Comparison of ENCODE assay signal across 15 mouse cellular contexts in genomic region chr12:104999171-104999570, GRCm38 (mm10). TPM values are rescaled to one million over a fixed set of nuclear protein-coding genes. Genes with fewer than 3 reads are reported as not detected.
A peak's percentile ranks its signal among the peaks of the same experiment; 100 is the strongest.
DNase-seq lines count a peak whose midpoint lies in the region; ATAC-seq lines count a peak whose summit lies in the region.
"Had no signal": no experiment of that assay in that cellular context is flagged by ENCODE, and none has a peak within 500 bp of the region (broad histone marks: within the 10 kb centered on the region; RNA-seq: fewer than 3 reads in every experiment).

No protein-coding gene starts in this region.

- ATAC-seq in lung, embryonic 16.5 days (ENCODE audit: low read depth): peak; percentile 66
- ATAC-seq in granulocyte monocyte progenitor cell, adult 5-6 weeks (replicated peaks; ENCODE audit: poor library complexity, severe bottlenecking): peak; percentile 23
- no peak for ATAC-seq in forebrain, embryonic 13.5 days
- no peak for ATAC-seq in activated CD4-positive, CD25-positive, alpha-beta regulatory T cell, adult 4 months

- no peaks in the 10 kb centered on the region for H3K36me3 ChIP-seq in lung, embryonic 16.5 days (ENCODE audit: control insufficient read depth, insufficient read depth, low read length)
- no peaks in the 10 kb centered on the region for H3K36me3 ChIP-seq in forebrain, embryonic 13.5 days (ENCODE audit: poor library complexity, severe bottlenecking)
- H3K36me3 ChIP-seq: hindbrain, embryonic 15.5 days had no signal

- H3K4me3 ChIP-seq in lung, embryonic 16.5 days (ENCODE audit: low read length): no peak overlapping the region
- H3K4me3 ChIP-seq in forebrain, embryonic 13.5 days: no peak overlapping the region
- H3K4me3 ChIP-seq: erythroblast, embryonic 14.5 days; hindbrain, embryonic 15.5 days had no signal

- H3K9ac ChIP-seq in lung, embryonic 16.5 days (ENCODE audit: low read length): no peak overlapping the region
- no peak overlapping the region for H3K9ac ChIP-seq in forebrain, embryonic 13.5 days
- H3K9ac ChIP-seq: hindbrain, embryonic 15.5 days had no signal

- no peak overlapping the region for H3K27ac ChIP-seq in lung, embryonic 16.5 days (ENCODE audit: low read length)
- no peak overlapping the region for H3K27ac ChIP-seq in forebrain, embryonic 13.5 days
- H3K27ac ChIP-seq: hindbrain, embryonic 15.5 days had no signal

- no peak for DNase-seq in lung, postnatal 10 days
- peak; percentile 32 for DNase-seq in naive thymus-derived CD4-positive, alpha-beta T cell, adult 2 months (ENCODE audit: low read depth)
- DNase-seq in cerebellum, adult 8-10 months: no peak
- DNase-seq in frontal cortex, postnatal 10 days (ENCODE audit: low spot score in 2 of 2): no peak
- DNase-seq: cerebellum, adult 11-12 months; heart, adult 11 months; heart, postnatal 10 days; kidney, postnatal 10 days had no signal

- peaks cover 3% of the 10 kb centered on the region for H3K27me3 ChIP-seq in lung, embryonic 16.5 days (ENCODE audit: control insufficient read depth, insufficient read depth, low read depth, low read length)
- no peaks in the 10 kb centered on the region for H3K27me3 ChIP-seq in forebrain, embryonic 13.5 days
- H3K27me3 ChIP-seq: hindbrain, embryonic 15.5 days had no signal

- H3K4me2 ChIP-seq in lung, embryonic 16.5 days (ENCODE audit: low read depth, low read length): no peak overlapping the region
- H3K4me2 ChIP-seq in forebrain, embryonic 13.5 days: no peak overlapping the region
- H3K4me2 ChIP-seq: hindbrain, embryonic 15.5 days; midbrain, embryonic 11.5 days had no signal

- no peaks in the 10 kb centered on the region for H3K9me3 ChIP-seq in lung, embryonic 16.5 days (ENCODE audit: control insufficient read depth, low read length)
- H3K9me3 ChIP-seq in forebrain, embryonic 13.5 days (replicated peaks): no peaks in the 10 kb centered on the region
- H3K9me3 ChIP-seq: hindbrain, embryonic 15.5 days had no signal

- 48% methylated on average over 8 of the region's 8 CpGs for WGBS in lung, embryonic 16.5 days
- WGBS in forebrain, embryonic 13.5 days: 64% methylated on average over 8 of the region's 8 CpGs

- 0 out of 2 replicates have a peak, but pooled peaks cover 4% of the 10 kb centered on the region for H3K4me1 ChIP-seq in lung, embryonic 16.5 days (replicated peaks; ENCODE audit: control insufficient read depth, insufficient read depth, low read length)
- H3K4me1 ChIP-seq in forebrain, embryonic 13.5 days: peaks cover 6% of the 10 kb centered on the region; the same call in 1 of the 2 replicates
- H3K4me1 ChIP-seq: hindbrain, embryonic 15.5 days had no signal

RNA-seq across cellular contexts. Expression of gene Syne3, which starts 10.4 kb away (rescaled TPM):
- 0.74 and 0.91 TPM in 2 replicates for polyA plus RNA-seq in lung, embryonic 16.5 days (2015; fragmentation: Nextera tagmentation; extraction: Ambion mirVana)
- total RNA-seq in granulocyte monocyte progenitor cell, adult 5-6 weeks (2014; fragmentation: Nextera tagmentation): 13.4 and 20.1 TPM in 2 replicates
- 20.3 and 22.4 TPM in 2 replicates for total RNA-seq in granulocyte monocyte progenitor cell, adult 5-6 weeks (2017)
- 0.12 and 0.16 TPM in 2 replicates for polyA plus RNA-seq in forebrain, embryonic 13.5 days (2015; fragmentation: Nextera tagmentation; extraction: Ambion mirVana)
- polyA plus RNA-seq in activated CD4-positive, CD25-positive, alpha-beta regulatory T cell, adult 4 months (2017; shearing (Covaris generic)): 1 to 10 TPM; 4.1 to 5.4 TPM
- polyA plus RNA-seq: midbrain, embryonic 11.5 days had no signal

RNA-seq across cellular contexts. Expression of gene Glrx5, which starts 33.3 kb away (rescaled TPM):
- polyA plus RNA-seq in lung, embryonic 16.5 days (2015; fragmentation: Nextera tagmentation; extraction: Ambion mirVana): 119 and 123 TPM in 2 replicates
- total RNA-seq in granulocyte monocyte progenitor cell, adult 5-6 weeks (2014; fragmentation: Nextera tagmentation): 50.7 and 56.1 TPM in 2 replicates
- 27.2 and 29.8 TPM in 2 replicates for total RNA-seq in granulocyte monocyte progenitor cell, adult 5-6 weeks (2017)
- 140 and 148 TPM in 2 replicates for polyA plus RNA-seq in forebrain, embryonic 13.5 days (2015; fragmentation: Nextera tagmentation; extraction: Ambion mirVana)
- polyA plus RNA-seq in activated CD4-positive, CD25-positive, alpha-beta regulatory T cell, adult 4 months (2017; shearing (Covaris generic)): 1 to 10 TPM; 6.5 to 7.7 TPM

Comparison
In these comparisons a context has a peak if more than half of its experiments do, and no peak if none do; other contexts are left out.
1. ATAC-seq: peak in lung, embryonic 16.5 days (single experiment) and granulocyte monocyte progenitor cell, adult 5-6 weeks (single experiment); none in forebrain, embryonic 13.5 days (single experiment) and activated CD4-positive, CD25-positive, alpha-beta regulatory T cell, adult 4 months (single experiment).
2. RNA of gene Glrx5, which starts 33.3 kb away (polyA plus RNA-seq): 140 to 148 TPM in forebrain, embryonic 13.5 days and 119 to 123 TPM in lung, embryonic 16.5 days; 6.5 to 7.7 TPM in activated CD4-positive, CD25-positive, alpha-beta regulatory T cell, adult 4 months; every median in the first group is over 10 times any median in the second.